Mouse (Mus musculus) neural tube, embryonic 14.5 days (tissue): ENCODE results near the gene Col6a6. TPM values are rescaled to one million over a fixed set of nuclear protein-coding genes. Genes with fewer than 3 reads are reported as not detected.

Source experiments
- ATAC-seq: fragments of 200-750 bp; cut with Nextera tagmentation; 2 replicates; pipeline ENCODE4 v1.8.0; 2017; ENCODE audit warnings: low read depth, mild to moderate bottlenecking, moderate TSS enrichment, moderate library complexity
- H3K27ac ChIP-seq: fragments of 300-500 bp; sonication (generic); 2 replicates; pipeline ENCODE4 v1.5.1; 2014; ENCODE audit warnings: low read depth, mild to moderate bottlenecking, control low read depth, low read length, moderate library complexity, mixed read lengths
- H3K27me3 ChIP-seq: fragments of 300-500 bp; sonication (generic); 2 replicates; pipeline ENCODE4 v1.6.1; 2014; ENCODE audit warnings: low read length; ENCODE audit not compliant: control insufficient read depth, insufficient read depth
- H3K36me3 ChIP-seq: fragments of 300-500 bp; sonication (generic); 2 replicates; pipeline ENCODE4 v1.6.1; 2014; ENCODE audit warnings: low read length, mixed read lengths; ENCODE audit not compliant: control insufficient read depth, insufficient read depth
- H3K4me1 ChIP-seq: fragments of 300-500 bp; sonication (generic); 2 replicates; pipeline ENCODE4 v1.6.1; 2014; ENCODE audit warnings: low read length; ENCODE audit not compliant: control insufficient read depth, insufficient read depth
- H3K4me2 ChIP-seq: fragments of 300-500 bp; sonication (generic); 2 replicates; pipeline ENCODE4 v1.6.1; 2014; ENCODE audit warnings: mild to moderate bottlenecking, low read depth, low read length, control low read depth
- H3K4me3 ChIP-seq: fragments of 300-500 bp; sonication (generic); 2 replicates; pipeline ENCODE4 v1.5.1; 2014; ENCODE audit warnings: low read depth, low read length, control low read depth, mixed read lengths
- H3K9ac ChIP-seq: fragments of 300-500 bp; sonication (generic); replicated peaks from 2 replicates; pipeline ENCODE4 v1.6.1; 2014; ENCODE audit warnings: low read depth, mild to moderate bottlenecking, control low read depth, low read length, mixed read lengths
- H3K9me3 ChIP-seq: fragments of 300-500 bp; sonication (generic); 2 replicates; pipeline ENCODE4 v1.6.1; 2016; ENCODE audit warnings: low read length; ENCODE audit not compliant: control insufficient read depth
- WGBS: fragments of 180-500 bp; shearing (Covaris S2); extraction: QIAGEN DNeasy Blood & Tissue Kit; methylation state at CpG from one replicate; pipeline ENCODE4 v1.1.7; 2014; 5-methylcytosine and 5-hydroxymethylcytosine counted together
- polyA plus RNA-seq: library from polyadenylated mRNA; unstranded; fragments of >200 nt; fragmentation: Nextera tagmentation; extraction: Ambion mirVana; gene quantifications from 2 replicates; pipeline ENCODE4 v1.2.1, GENCODE M21; 2014

Gene Col6a6
- polyA plus RNA-seq, 1 experiment from 2014 or later: 0.19 TPM

GRCm38 (mm10) chr9:105814436-105814835, 13.5 kb downstream of the Col6a6 start:
- 89% methylated on average over 5 of the region's 5 CpGs for WGBS
- no peaks in the 10 kb centered on the region for H3K4me1 ChIP-seq
- no peaks in the 10 kb centered on the region for H3K9me3 ChIP-seq
- H3K36me3 ChIP-seq: no peaks in the 10 kb centered on the region
- no peak overlapping the region for H3K27ac ChIP-seq
- ATAC-seq: no peak
- H3K4me3 ChIP-seq: no peak overlapping the region
- no peak overlapping the region for H3K4me2 ChIP-seq
- no peaks in the 10 kb centered on the region for H3K27me3 ChIP-seq
- no peak overlapping the region for H3K9ac ChIP-seq

DNA sequence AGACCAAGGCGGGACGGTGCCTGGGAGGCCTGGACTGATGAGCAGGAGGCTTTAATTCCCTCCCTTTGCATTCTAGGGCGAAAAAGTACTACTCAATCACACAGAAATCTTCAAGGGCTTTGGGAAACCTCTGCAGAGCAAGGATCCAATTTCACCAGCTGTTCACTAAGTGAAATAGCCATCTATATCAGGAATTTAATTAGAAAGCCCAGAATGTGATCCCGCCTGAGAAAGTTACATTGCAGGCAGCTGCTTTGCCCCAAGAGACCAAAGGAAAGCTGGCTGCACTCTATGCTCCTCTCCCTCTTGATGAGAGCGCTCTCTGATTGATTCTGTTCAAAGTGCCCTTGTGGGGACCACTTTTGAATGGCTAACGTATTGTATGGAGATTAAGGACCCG, 16.5 kb downstream of the Col6a6 start:
- H3K4me2 ChIP-seq: no peak overlapping the region
- no peak overlapping the region for H3K4me3 ChIP-seq
- H3K9ac ChIP-seq: no peak overlapping the region
- no peaks in the 10 kb centered on the region for H3K27me3 ChIP-seq
- 50% methylated on average over 7 of the region's 7 CpGs for WGBS
- no peak for ATAC-seq
- no peaks in the 10 kb centered on the region for H3K9me3 ChIP-seq
- no peak overlapping the region for H3K27ac ChIP-seq
- H3K36me3 ChIP-seq: no peaks in the 10 kb centered on the region
- H3K4me1 ChIP-seq: no peaks in the 10 kb centered on the region

GRCm38 (mm10) chr9:105808920-105809505, 18.9 kb downstream of the Col6a6 start:
- Histone ChIP-seq H3K36me3 (no peaks in the 10 kb centered on the region), H3K4me3 (no peak overlapping the region), H3K9ac (no peak overlapping the region), H3K27me3 (no peaks in the 10 kb centered on the region), H3K27ac (no peak overlapping the region), H3K4me1 (no peaks in the 10 kb centered on the region), H3K4me2 (no peak overlapping the region), H3K9me3 (no peaks in the 10 kb centered on the region)
- WGBS: 80% methylated on average over 17 of the region's 17 CpGs
- ATAC-seq: no peak

DNA sequence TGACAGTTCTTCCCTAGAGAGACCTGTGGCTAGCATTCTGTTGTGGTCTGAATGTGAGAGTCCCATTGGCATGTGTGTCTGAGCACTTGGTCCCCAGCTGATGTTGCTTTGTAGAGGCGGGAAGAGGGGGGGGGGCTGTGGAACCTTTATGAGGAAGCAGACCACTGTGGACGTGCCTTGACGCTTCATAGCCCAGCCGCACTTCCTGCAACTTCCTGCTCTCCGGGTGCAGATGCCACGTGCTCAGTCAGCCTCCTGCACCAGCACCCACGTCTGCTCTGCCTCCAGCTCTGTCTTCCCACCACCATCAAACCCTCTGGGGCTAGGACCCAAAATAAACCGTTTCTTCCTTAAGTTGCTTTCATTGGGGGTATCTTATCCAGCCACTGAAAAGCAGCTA, 24.5 kb downstream of the Col6a6 start:
- no peak overlapping the region for H3K4me2 ChIP-seq
- no peaks in the 10 kb centered on the region for H3K27me3 ChIP-seq
- no peak for ATAC-seq
- no peaks in the 10 kb centered on the region for H3K9me3 ChIP-seq
- no peak overlapping the region for H3K27ac ChIP-seq
- H3K9ac ChIP-seq: no peak overlapping the region
- H3K4me1 ChIP-seq: no peaks in the 10 kb centered on the region
- H3K4me3 ChIP-seq: no peak overlapping the region
- 78% methylated on average over 8 of the region's 8 CpGs for WGBS
- no peaks in the 10 kb centered on the region for H3K36me3 ChIP-seq

DNA sequence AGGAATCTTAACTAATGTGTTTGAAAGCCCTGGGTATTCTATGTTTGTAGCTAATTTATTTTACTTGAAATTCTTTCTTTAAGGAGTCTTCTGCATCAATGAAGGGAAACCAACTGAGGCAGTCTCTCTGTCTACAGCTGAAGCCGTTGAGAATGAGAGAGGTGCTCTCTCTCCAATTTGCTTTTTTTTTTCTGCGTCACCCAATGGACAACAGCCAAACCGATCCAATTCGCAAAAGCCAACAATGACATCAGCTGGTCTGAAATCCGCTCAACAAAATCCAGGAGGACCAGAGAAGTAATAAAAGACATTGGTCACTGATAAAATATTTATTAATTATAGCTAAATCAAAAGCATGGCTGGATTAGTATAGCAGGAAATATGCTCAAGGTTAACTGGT, 26.5 kb downstream of the Col6a6 start:
- Histone ChIP-seq H3K27me3 (no peaks in the 10 kb centered on the region), H3K4me2 (no peak overlapping the region), H3K9ac (no peak overlapping the region), H3K9me3 (no peaks in the 10 kb centered on the region), H3K27ac (no peak overlapping the region), H3K4me3 (no peak overlapping the region), H3K36me3 (no peaks in the 10 kb centered on the region), H3K4me1 (no peaks in the 10 kb centered on the region)
- ATAC-seq: no peak
- WGBS: 78% methylated on average over 5 of the region's 5 CpGs

GRCm38 (mm10) chr9:105800286-105800685, 27.7 kb downstream of the Col6a6 start:
- Histone ChIP-seq H3K4me3 (no peak overlapping the region), H3K9me3 (no peaks in the 10 kb centered on the region), H3K27ac (no peak overlapping the region), H3K4me1 (no peaks in the 10 kb centered on the region), H3K9ac (no peak overlapping the region), H3K4me2 (no peak overlapping the region), H3K27me3 (no peaks in the 10 kb centered on the region), H3K36me3 (no peaks in the 10 kb centered on the region)
- ATAC-seq: no peak
- 95% methylated on average over 5 of the region's 5 CpGs for WGBS

- no peak for ATAC-seq
- no peak overlapping the region for H3K9ac ChIP-seq
- H3K27ac ChIP-seq: no peak overlapping the region
- no peaks in the 10 kb centered on the region for H3K36me3 ChIP-seq
- H3K4me3 ChIP-seq: no peak overlapping the region
- no peak overlapping the region for H3K4me2 ChIP-seq
- WGBS: 59% methylated on average over 6 of the region's 6 CpGs
- H3K4me1 ChIP-seq: no peaks in the 10 kb centered on the region
- H3K9me3 ChIP-seq: no peaks in the 10 kb centered on the region
- no peaks in the 10 kb centered on the region for H3K27me3 ChIP-seq
These were observed 31.8 kb downstream of the Col6a6 start for GRCm38 (mm10) chr9:105796137-105796536.

DNA sequence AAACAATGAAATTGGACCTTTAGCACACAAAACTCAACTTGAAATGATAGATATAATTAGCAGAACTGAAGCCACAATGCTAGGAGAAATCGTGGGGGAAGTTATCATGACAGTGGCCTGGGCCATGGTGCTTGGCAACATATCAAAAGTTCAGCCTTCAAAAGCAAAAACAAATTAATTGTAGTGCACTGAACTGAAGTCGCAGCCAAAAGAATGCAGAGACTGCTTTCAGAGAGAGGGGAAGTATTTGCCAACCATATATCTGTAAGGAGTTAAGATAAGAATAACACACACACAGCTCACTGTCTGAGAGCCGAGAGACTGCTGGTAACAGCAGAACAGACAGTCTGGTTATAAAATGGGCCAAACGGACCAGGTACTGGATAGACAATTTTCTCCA, 33.0 kb downstream of the Col6a6 start:
- no peak for ATAC-seq
- Histone ChIP-seq H3K27me3 (no peaks in the 10 kb centered on the region), H3K4me2 (no peak overlapping the region), H3K27ac (no peak overlapping the region), H3K9me3 (no peaks in the 10 kb centered on the region), H3K9ac (no peak overlapping the region), H3K36me3 (no peaks in the 10 kb centered on the region), H3K4me1 (no peaks in the 10 kb centered on the region), H3K4me3 (no peak overlapping the region)
- WGBS: 72% methylated on average over 4 of the region's 4 CpGs

- no peak overlapping the region for H3K27ac ChIP-seq
- no peak overlapping the region for H3K4me3 ChIP-seq
- H3K4me2 ChIP-seq: no peak overlapping the region
- no peaks in the 10 kb centered on the region for H3K36me3 ChIP-seq
- no peaks in the 10 kb centered on the region for H3K9me3 ChIP-seq
- 81% methylated on average over 5 of the region's 5 CpGs for WGBS
- no peaks in the 10 kb centered on the region for H3K27me3 ChIP-seq
- H3K9ac ChIP-seq: no peak overlapping the region
- ATAC-seq: no peak
- H3K4me1 ChIP-seq: no peaks in the 10 kb centered on the region
These were observed 36.1 kb downstream of the Col6a6 start for GRCm38 (mm10) chr9:105791810-105792209.
